Mouse (Mus musculus) lung, adult 2 months (tissue): ENCODE data around the gene Adcy4. TPM values are rescaled to one million over a fixed set of nuclear protein-coding genes. Genes with fewer than 3 reads are reported as not detected.

Experiments
- DNase-seq: peaks from one replicate; pipeline ENCODE4 v3.0.0; 2022
- H3K4me1 ChIP-seq: fragments of 200-500 bp; 2 replicates; pipeline ENCODE4 v1.6.1; 2011; ENCODE audit warnings: low read length; ENCODE audit not compliant: control insufficient read depth, insufficient read depth
- H3K4me3 ChIP-seq: fragments of 200-500 bp; replicated peaks from 2 replicates; pipeline ENCODE3; 2011; ENCODE audit warnings: low read depth, mild to moderate bottlenecking, control low read depth, low read length; ENCODE audit errors: extremely low read depth
- CTCF ChIP-seq: fragments of 200-500 bp; IDR thresholded peaks from 2 replicates; pipeline ENCODE4 v1.5.1; 2011; ENCODE audit warnings: mild to moderate bottlenecking, low read length, control low read depth; ENCODE audit not compliant: insufficient read depth
- POLR2A ChIP-seq: fragments of 200-500 bp; IDR thresholded peaks from 2 replicates; pipeline ENCODE4 v1.6.1; 2011; ENCODE audit warnings: low read depth, mild to moderate bottlenecking, control low read depth, low read length, borderline replicate concordance; ENCODE audit errors: extremely low read depth
- WGBS: fragments of 180-500 bp; shearing (Covaris S2); methylation state at CpG from one replicate; pipeline ENCODE4 v1.1.7; 2018; 5-methylcytosine and 5-hydroxymethylcytosine counted together
- polyA plus RNA-seq: library from polyadenylated mRNA; depleted of rRNA; stranded (reverse); fragments of >200 nt; gene quantifications from 2 replicates; pipeline ENCODE4 v1.2.3, GENCODE M21; 2012

The Adcy4 gene
- polyA plus RNA-seq, 1 experiment, result 157 TPM

- 28% methylated on average over 2 of the region's 2 CpGs for WGBS
- no peak overlapping the region for H3K4me3 ChIP-seq
- TF ChIP-seq POLR2A (no peak), CTCF (no peak)
Measured at GRCm38 (mm10) chr14:55793461-55793860, 9.6 kb upstream of the Adcy4 start.

GRCm38 (mm10) chr14:55788256-55789050 lies 4.6 kb upstream of the Adcy4 start, which contains the start of gene Ripk3:
Gene Ripk3, minus strand, starts transcription at chr14:55788865.
- no peak for DNase-seq
- TF ChIP-seq POLR2A, result no peak
- peak within 1 kb of the TSS; percentile 61 for H3K4me3 ChIP-seq
- H3K4me1 ChIP-seq, result peaks cover 9% of the 10 kb centered on the region
- WGBS, result 8% methylated on average over 40 of the region's 40 CpGs

More at GRCm38 (mm10) chr14:55793461-55793860, 9.6 kb upstream of the Adcy4 start:
- no peak for DNase-seq
- peaks cover 5% of the 10 kb centered on the region for H3K4me1 ChIP-seq

GRCm38 (mm10) chr14:55787731-55788130 lies 3.8 kb upstream of the Adcy4 start:
- no peak for DNase-seq
- TF ChIP-seq CTCF (no peak), POLR2A (no peak)
- Histone ChIP-seq H3K4me1 (peaks cover 9% of the 10 kb centered on the region), H3K4me3 (no peak overlapping the region)
- WGBS, result 40% methylated on average over 11 of the region's 11 CpGs

GRCm38 (mm10) chr14:55785195-55785594 lies 1.3 kb upstream of the Adcy4 start:
- no peak overlapping the region for H3K4me3 ChIP-seq
- WGBS, result 43% methylated on average over 6 of the region's 6 CpGs
- peak; percentile 45 for TF ChIP-seq CTCF
- no peak for TF ChIP-seq POLR2A
- H3K4me1 ChIP-seq, result peaks cover 20% of the 10 kb centered on the region
- DNase-seq, result peak; percentile 3

GRCm38 (mm10) chr14:55783171-55783957 lies 531 bp downstream of the Adcy4 start:
- WGBS, result 9% methylated on average over 31 of the region's 31 CpGs
- H3K4me3 ChIP-seq, result peak overlapping the region; percentile 76
- H3K4me1 ChIP-seq, result peaks cover 14% of the 10 kb centered on the region
- DNase-seq, result peak; percentile 35
- TF ChIP-seq POLR2A (peak; percentile 37), CTCF (no peak)

GRCm38 (mm10) chr14:55782361-55782960 lies 1.4 kb downstream of the Adcy4 start:
- TF ChIP-seq CTCF (no peak), POLR2A (no peak)
- Histone ChIP-seq H3K4me1 (peaks cover 16% of the 10 kb centered on the region), H3K4me3 (peak overlapping the region; percentile 61)
- 44% methylated on average over 9 of the region's 9 CpGs for WGBS
- peak; percentile 5 for DNase-seq

- peak; percentile 44; the same call in 1 of the 2 replicates for TF ChIP-seq POLR2A
- TF ChIP-seq CTCF, result peak; percentile 96
- peaks cover 17% of the 10 kb centered on the region for H3K4me1 ChIP-seq
- 15% methylated on average over 14 of the region's 14 CpGs for WGBS
- peak overlapping the region; percentile 73 for H3K4me3 ChIP-seq
- peak; percentile 39 for DNase-seq
Measured at GRCm38 (mm10) chr14:55781310-55781709, 2.6 kb downstream of the Adcy4 start.

GRCm38 (mm10) chr14:55780736-55781135 lies 3.2 kb downstream of the Adcy4 start:
- 76% methylated on average over 11 of the region's 11 CpGs for WGBS
- TF ChIP-seq POLR2A (no peak), CTCF (no peak)
- Histone ChIP-seq H3K4me3 (no peak overlapping the region), H3K4me1 (peaks cover 17% of the 10 kb centered on the region)
- DNase-seq, result peak; percentile 5

- Histone ChIP-seq H3K4me1 (peaks cover 14% of the 10 kb centered on the region), H3K4me3 (no peak overlapping the region)
- DNase-seq, result peak; percentile 2
- no peak for TF ChIP-seq POLR2A
- TF ChIP-seq CTCF, result no peak
- WGBS, result 58% methylated on average over 16 of the region's 16 CpGs
Measured at GRCm38 (mm10) chr14:55779656-55780055, 4.2 kb downstream of the Adcy4 start.
